Mouse (Mus musculus): Measurements from ENCODE around the gene Crygb.

Gene Crygb

DNA sequence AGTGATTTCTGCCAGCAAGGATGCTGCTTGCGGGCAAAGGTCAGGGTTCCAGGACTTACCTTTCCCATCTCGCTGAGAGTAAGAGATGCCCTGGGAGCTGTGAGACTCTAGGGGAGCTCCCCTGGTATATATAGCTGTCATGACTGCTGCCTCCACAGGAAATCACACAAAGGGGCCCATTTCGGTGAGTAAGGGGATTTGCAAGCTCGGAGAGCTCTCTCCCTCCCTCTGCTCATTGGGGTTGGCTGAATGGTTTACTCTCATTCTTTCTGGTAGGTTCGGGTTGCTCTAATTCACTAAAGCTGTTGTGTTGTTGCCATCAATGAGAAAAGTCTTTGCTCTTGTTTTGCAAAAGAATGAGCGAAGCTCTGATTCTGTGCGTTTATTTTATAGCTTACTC lies at the start of gene Crygb:
Crygb (minus strand) TSS at position 101 of the 400 bp plus-strand sequence.
- peak; percentile 6 for DNase-seq (ENCODE audit: low spot score)

DNA sequence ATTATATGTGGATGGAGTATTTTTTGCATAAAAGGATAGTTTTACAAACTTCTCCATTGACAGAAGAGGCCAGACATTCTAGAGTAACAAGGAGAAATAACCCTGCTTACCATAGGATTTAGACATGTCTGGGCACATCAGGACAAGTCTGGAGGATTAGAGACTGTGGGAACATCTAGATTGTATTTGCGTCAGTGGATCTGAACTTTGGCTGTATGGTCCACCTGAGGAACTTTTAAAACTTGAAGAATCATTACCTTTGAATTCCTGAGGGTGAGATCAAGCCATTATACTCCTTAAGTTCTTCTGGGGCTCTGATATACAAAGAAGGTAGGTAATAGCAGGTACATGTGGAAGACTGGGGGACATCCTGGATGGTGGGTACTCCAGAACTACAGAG lies 49.6 kb upstream of the Crygb start:
- DNase-seq (ENCODE audit: low spot score) = no peak

DNA sequence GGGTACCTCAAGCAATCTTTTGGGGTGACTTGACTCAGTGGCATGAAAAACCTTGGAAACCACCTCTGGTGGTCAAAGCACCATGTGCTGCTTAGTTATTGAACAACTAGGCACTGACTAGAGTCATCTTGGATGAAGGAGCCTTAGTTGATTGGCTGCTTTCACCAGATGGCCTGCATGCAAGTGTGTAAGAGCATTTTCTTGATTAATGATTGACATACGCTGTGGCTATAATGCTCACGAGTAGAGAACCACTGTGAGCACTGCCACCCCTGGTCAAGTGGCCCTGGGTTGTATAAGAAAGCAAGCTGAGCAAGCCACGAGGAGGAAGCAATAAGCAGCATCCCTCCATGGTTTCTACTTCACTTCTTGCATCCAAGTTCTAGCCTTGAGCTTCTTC lies 48.1 kb upstream of the Crygb start:
- DNase-seq (ENCODE audit: low spot score) = no peak

DNA sequence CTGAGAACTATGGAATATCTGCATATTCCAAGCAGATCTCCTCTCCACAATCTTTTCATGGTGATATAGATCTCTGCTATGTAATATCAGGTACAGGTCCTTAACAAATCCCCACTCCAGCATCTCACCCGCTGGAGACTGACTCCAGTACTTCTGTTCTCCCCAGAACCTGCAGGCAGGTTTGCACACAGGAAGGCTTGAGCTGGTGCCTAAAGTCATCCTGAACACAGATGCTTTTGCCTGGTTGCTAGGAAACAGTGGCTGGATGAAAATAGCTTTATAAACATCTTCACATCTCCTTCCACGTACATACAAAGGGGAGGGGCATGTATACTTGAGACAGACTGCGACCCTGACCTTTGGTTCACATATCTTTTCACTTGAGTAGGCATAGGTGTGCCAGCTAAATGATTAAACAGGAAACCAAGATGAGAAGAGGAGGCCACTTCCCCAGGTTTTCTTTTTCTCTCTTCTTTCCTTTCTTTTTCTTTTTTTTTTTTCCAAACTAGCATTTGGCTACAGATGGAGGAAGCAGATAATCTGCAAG lies 47.6 kb upstream of the Crygb start:
- DNase-seq (ENCODE audit: low spot score) = no peak

DNA sequence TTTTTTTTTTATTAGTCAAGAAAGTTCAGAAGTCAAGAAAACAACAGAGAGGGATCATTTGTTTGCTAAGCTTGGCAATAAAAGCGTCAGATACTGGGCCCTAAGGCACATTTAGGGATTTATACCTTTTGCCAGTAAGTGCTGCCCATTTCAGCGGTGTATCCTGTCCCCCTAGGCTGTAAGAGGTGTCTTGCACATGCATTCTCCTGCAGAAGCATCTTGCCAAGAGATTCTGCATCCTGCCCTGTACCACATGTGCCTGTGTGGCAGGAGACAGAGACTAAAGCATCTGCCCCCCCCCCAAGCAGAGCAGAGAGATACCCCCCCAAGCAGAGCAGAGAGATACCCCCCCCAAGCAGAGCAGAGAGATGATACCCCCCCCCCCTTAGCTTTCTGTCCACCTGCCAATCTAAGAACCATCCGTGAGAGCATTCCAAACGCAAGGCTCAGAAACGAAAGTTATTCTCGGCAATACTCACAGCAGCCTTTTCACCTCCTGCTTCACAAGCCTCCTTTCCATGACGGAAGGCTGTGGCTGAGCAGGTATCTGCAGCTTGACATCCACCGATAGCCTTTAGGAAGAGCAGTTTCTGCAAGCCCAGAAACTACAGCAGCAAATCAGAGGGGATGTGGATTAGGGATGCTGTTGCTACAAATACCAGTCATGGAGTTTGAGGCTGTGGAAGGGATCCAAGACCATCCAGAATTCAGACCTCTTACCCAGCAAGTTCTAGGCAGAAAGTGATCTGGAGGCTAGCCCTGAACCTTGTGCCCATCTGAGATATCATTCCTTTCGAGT lies 40.7 kb upstream of the Crygb start, which contains the start of gene D630023F18Rik:
D630023F18Rik (minus strand) TSS at position 641 of the 799 bp plus-strand sequence.
- peak; percentile 6 for DNase-seq (ENCODE audit: low spot score)

DNA sequence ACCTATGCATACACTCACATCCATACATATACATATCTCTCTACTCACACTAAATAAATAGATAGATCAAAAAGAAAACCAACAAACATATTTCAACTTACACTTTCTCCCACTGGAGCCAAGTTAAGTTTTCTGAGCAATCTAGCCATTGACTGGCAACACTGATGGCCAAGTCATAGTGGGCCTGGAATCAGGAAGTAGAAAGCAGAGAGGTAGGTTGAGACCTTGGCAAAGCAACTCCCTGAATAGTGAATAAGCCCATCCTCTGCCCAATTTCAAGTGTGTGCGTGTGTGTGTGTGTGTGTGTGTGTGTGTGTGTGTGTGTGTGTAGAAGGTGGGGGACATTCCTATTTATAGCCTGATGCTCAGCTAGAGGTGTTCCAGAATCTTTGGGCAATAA lies 37.4 kb upstream of the Crygb start, which contains the start of gene Gm28845:
Gm28845 (minus strand) TSS at position 121 of the 400 bp plus-strand sequence.
- no peak for DNase-seq (ENCODE audit: low spot score)

DNA sequence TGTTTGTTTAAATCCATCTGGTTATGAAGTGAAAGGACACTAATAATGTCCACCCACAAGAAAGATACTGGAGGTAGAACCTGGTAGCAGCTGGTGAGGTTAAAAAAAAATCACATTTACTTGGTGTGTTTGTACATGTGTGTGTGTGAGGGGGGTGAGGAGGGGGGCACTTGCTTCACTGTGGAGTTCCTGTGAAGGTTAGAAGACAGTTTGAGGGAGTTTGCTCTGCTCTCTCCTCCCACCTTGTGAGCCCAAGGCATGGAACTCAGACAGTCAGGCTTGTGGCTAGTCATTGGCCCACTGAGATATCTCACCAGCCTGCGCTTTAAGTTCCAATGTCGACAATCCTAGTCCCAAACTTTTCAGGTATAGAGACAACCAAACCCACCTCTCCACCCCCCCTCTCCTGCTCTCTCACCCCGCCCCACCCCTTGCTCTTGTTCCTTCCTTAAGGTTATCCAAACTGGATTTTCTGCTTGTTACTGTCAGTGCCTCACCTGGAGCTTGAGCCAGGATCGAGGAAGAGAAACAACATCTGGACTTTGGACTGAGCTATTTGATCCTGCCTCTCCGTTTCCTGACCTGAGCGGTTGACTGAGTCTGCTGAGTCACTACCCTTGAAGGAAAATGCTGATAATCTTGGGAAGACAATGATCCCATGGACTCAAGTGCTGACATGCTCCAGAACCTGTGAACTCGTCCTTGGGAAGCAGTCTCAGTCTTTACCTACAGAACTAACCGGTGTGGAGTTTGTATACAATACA lies 36.2 kb upstream of the Crygb start:
- no peak for DNase-seq (ENCODE audit: low spot score)

DNA sequence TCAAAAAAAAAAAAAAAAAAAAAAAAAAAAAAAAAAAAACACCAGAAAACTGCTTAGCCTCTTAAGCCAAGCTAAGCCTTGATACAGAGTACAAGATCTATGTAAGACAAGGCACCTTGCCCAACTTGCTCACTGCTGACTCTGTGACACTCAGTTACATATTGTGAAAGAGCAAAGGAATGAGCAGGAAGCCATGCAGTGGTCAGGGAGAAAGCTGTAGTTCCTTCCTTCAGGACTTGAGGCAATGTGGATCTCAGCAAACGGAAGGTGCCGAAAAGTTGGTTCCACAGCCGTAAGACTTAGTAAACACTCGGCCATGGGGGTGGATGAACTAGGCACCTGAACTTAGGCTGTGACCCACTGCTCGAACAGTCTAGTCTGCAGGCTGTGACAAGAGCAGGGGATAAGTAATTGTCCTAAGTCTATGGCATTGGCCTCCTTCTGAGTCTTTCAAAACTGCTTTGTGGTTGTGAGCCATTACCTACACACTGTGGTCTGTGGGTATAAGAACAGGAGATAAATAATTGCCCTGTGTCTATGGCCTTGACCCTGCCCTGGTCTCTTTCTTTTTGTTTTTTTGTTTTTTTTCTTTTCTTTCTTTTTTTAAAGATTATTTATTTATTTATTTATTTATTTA lies 31.6 kb upstream of the Crygb start:
- DNase-seq (ENCODE audit: low spot score) = no peak

DNA sequence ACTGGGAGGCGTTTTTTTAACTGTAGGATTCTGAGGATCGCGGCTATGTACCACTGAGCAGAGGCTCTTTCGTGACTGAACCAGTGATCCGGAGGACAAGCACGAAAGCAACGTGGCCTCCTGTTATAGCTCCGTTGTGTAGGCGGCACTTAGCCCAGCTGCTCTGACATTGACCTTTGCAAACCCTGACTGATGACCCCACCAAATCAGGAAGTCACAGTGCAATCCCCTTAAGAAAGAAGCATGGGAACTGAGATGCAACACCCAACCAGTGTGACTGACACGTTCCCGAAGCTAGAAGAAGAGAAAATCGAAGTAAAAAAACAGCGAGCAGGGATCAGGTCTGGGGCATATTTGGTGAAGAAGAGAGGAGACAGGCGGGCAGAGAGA lies 30.7 kb upstream of the Crygb start:
- peak; percentile 35 for DNase-seq (ENCODE audit: low spot score)

DNA sequence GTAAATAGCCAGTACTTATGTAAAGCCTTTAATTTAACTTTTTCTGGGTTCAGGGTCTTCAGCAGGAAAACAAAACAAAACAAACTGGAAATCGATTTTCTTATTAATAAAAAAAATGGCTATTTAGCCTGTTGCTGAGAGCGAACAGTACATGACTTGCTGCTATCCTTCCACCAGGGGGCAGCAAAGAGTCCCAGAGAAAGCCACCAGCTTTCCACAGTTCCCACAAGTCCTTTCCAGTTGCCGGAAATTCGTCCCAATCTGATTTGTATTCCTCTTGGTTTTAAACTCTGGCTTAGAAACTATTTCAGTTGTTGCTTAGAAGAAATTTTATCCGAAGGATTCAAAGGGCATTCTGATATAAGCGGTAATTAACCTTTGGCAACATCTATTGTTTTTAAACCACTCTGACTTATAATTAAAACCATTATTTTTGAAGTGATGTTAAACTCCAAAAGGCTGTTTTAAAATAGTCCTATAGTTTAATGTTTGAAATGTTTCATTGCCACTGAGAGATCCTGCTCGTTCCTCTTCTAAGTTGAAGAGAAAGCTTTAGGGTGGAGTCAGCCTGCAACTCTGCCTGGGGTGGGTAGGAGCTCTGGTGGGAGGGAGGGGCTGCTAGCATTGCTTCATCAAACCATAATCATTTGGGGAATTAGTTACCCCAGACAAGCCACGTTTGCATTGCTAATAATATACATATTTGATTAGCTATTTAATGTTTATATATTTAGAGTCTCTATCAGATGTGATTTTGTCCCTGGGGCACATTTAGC lies 30.1 kb upstream of the Crygb start:
- DNase-seq (ENCODE audit: low spot score) = peak; percentile 96

DNA sequence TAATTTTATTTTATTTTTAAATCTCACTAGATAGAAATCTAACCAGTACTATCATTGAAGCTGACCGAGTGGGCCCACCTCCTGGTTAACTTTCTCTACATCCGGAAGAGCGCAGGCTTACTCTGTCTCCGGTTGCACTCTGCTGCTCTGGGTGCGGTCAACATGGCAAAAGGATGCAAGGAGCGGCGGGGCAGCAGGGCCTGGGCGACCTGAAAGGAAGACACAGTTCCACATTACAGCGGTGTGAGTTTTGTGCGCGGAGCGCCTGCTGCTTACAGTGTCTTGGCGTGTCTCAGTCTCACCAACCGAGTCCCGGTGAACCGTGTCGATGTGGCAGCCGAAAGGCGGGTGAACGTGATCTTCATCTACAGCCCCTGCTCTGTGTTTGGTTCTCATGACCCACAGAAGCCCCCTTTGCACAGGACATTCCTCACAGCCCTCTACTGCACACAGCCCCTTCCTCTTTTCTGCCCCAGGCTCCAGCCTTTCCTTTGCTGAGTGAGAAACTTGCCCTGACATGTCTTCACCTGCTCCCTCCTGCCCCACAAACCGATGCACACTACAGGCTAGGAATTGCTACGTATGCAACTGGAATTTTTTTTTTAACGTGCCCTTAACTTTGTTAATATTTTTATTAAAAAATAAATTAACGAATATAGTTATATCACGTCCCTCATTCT lies 27.8 kb upstream of the Crygb start:
- DNase-seq (ENCODE audit: low spot score) = no peak

DNA sequence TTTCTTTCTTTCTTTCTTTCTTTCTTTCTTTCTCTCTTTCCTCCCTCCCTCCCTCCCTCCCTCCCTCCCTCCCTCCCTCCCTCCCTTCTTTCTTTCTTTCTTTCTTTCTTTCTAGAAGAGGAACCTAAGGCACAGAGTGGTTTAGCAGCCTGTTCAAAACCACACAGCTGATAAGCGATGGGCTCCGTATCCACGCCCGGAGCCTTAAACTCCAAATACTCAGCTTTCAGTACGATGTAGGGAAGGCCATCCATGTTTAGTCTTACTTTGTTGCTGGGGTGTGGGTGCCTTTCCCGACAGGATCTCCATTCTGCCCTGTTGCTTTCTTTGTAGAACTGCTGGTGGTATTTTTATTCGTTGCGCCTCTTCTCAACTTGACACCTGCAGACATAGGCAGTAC lies 27.1 kb upstream of the Crygb start:
- no peak for DNase-seq (ENCODE audit: low spot score)

DNA sequence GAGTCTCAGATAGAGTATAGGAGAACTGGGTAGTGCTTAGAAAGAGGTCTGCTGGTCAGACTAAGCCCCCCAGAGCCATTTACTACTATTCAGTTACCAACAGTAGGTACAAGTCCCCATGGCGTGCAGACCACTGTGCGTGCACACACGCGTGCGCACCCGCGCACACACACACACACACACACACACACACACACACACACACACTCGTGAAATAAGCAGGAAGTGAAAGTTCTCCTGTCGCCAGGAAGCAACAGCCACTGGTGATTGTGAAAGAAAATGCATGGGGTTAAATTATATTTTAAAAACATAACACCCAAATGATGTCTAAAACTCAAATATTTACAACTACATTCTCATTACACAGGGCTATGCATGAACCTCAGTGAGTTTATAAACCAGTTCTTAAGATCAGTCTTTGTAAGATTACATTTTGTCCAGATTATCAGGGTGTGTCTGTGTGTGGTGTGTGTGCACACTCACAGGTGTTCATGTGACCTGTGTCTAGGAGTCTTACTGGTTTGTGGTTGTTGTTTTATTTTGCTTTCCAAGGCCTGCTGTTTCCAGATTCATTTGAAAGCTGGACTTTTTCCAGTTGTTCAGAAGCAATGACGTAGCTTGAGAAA lies 25.7 kb upstream of the Crygb start:
- no peak for DNase-seq (ENCODE audit: low spot score)

DNA sequence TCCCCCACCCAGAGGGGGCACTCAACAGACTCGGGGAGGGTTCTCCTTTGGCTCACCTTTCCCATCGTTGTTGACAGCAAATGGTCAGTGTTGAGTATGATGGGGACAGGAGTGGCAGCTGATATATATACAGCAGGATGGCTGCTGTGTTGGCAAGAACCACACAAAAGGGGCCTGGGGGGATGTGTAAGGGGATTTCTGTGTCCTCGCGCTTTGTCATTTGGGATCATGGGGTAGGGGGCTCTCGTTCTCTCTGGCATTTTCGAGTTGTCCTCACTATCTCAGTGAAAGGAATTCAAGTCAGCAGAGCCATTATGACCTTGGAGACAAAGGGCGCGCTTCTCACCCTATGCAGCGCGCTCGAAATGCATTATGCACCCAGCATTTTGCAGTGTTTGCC lies 21.2 kb upstream of the Crygb start, which contains the start of gene Cryga:
Cryga (minus strand) TSS at position 101 of the 400 bp plus-strand sequence.
- no peak for DNase-seq (ENCODE audit: low spot score)

DNA sequence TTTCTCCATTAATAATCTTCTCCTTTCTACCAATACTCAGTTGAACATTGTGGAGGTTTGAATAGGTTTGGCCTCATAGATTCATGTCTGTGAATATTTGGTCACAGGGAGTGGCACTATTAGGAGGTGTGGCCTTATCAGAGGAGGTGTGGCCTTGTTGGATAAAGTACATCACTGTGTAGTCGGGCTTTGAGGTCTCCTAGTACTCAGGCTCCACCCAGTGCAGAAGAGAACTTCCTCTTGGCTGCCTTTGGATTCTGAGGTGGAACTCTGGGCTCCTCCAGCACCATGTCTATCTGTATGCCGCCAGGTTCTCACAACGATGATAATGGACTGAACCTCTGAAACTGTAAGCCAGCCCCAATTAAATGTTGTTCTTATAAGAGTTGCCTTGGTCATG lies 14.9 kb upstream of the Crygb start:
- no peak for DNase-seq (ENCODE audit: low spot score)

DNA sequence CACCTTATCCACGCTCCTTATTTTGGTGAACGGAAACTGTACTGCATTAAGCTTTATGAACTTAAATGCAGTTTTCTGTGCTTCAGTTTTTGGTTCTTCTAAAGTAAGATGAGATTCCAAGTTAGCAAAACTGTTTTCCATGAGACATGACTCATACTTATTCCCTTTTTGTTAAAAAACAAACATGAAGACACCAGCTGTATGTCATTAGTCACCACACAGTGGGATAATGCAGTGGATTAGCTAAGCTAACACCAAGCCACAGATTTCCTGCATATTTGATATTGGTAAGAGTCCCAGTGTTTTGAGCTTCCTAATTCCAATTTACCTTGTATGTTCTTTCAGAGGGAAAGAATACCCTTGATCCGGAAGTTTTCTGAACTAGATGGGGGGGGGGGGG lies 9.5 kb upstream of the Crygb start:
- DNase-seq (ENCODE audit: low spot score) = no peak

DNA sequence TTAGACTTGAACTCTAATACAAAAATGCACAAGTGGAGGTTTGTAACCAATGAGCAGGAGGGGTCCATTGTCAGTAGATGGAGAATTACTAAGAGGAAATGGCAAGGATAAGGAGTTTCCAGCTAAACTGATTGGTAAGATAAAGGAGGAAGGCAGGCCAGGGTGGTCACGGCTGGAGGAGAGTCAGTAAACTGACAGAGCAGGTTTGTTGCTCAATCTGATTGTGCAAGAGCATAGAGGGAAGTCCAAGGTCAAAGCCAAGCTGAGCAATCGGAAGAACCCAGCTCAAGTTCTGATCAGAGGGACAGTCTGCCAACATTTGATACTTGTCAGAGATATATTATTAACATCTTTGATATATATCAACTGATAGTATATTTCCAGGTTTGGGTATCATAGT lies 8.3 kb upstream of the Crygb start:
- no peak for DNase-seq (ENCODE audit: low spot score)

DNA sequence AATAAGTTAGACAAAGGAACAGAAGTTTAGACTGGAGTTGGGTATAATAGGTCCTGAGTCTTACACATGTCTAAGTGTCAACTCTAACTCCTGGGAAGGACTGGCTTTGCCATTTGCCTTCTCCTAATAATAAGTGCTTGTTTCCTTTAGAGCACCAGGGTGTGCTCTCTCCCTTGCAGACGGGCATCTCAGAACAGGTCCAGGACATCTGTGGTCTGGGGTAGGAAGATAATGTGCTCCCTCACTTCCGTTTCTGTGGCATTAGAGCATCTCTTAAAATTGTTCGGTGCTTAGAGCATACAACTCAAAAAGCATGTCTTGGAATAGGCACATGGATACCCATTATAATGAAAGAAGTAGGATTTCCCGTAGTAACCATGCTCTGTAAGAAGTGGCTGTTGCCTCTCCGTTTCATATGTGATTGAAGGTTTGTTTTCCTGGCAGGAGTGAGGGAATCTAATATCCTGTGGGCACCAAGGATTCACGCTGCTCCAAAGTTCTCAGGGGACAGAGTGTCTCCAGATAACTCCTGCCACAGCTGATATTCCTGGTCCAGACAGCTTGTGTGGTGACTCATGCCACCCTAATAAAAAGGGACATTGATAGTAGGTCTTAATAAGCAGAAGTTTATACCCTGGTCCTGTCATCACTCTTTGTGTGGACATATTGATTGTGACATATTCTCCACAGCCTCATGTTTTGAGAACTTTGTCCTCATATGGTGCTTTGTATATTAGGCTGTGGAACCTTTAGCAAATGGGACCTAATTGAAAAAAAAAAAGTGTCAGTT lies 6.7 kb upstream of the Crygb start:
- no peak for DNase-seq (ENCODE audit: low spot score)

DNA sequence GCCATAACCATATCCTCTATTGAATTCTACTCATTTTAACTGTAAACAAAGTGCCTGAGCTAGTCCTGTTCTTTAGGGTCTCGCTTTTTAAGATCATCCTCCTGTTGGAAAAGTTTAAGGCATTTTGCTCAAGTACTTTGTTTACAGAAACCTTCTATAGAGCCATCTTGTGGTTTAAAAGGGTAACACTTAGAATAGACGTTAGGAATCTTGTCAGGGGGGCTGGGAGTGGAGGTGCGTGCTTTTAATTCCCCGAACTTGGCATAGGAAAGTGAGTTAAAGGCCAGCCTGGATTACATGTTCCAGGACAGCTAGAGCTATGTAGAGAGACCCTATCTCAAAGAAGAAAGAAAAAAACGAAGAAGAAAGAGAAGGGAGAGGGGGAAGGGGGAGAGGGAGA lies 6.5 kb downstream of the Crygb start:
- peak; percentile 13 for DNase-seq (ENCODE audit: low spot score)

DNA sequence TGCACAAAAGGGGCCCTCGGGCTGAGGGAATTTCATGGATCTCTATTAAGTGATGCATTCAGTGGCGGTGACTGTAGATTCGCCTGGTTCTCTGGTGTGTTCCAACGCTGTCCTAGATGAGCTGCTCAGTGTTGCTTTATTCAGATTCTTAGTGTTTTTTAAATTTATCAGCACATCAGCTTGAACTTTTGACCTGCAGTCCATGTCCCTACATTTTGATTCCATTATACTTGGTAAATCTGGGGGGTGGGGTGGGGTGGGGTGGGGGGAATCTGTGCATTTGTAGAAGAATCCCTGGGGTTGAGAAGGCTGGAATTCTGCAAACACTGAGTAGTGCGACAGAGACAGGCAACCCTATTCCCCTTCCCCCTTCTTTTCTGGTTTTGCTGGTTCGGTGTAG lies 8.5 kb downstream of the Crygb start, which contains the start of gene Crygc:
Crygc (minus strand) TSS at position 101 of the 400 bp plus-strand sequence.
- no peak for DNase-seq (ENCODE audit: low spot score)

All from embryo, embryonic 10.5 days (tissue).